Mouse (Mus musculus): Measurements from ENCODE around the gene D630045J12Rik.

The D630045J12Rik gene

GRCm38 (mm10) chr6:38241508-38241907, 12.3 kb downstream of the D630045J12Rik start:
- DNase-seq: no peak

- DNase-seq: no peak
These were observed 13.2 kb downstream of the D630045J12Rik start for GRCm38 (mm10) chr6:38240618-38241017.

GRCm38 (mm10) chr6:38238382-38238781, 15.4 kb downstream of the D630045J12Rik start:
- no peak for DNase-seq

- DNase-seq: no peak
These were observed 17.7 kb downstream of the D630045J12Rik start for GRCm38 (mm10) chr6:38235991-38236658.

- DNase-seq: no peak
These were observed 20.0 kb downstream of the D630045J12Rik start for GRCm38 (mm10) chr6:38233803-38234202.

GRCm38 (mm10) chr6:38232917-38233316, 20.9 kb downstream of the D630045J12Rik start:
- DNase-seq: no peak

GRCm38 (mm10) chr6:38231994-38232393, 21.8 kb downstream of the D630045J12Rik start:
- no peak for DNase-seq

GRCm38 (mm10) chr6:38224079-38224478, 29.7 kb downstream of the D630045J12Rik start:
- no peak for DNase-seq

GRCm38 (mm10) chr6:38219261-38219660, 34.5 kb downstream of the D630045J12Rik start:
- DNase-seq: no peak

- no peak for DNase-seq
These were observed 38.2 kb downstream of the D630045J12Rik start for GRCm38 (mm10) chr6:38215448-38216110.

GRCm38 (mm10) chr6:38207621-38208020, 46.2 kb downstream of the D630045J12Rik start:
- no peak for DNase-seq

- no peak for DNase-seq
These were observed 46.8 kb downstream of the D630045J12Rik start for GRCm38 (mm10) chr6:38206941-38207531.

- DNase-seq: no peak
These were observed 48.4 kb downstream of the D630045J12Rik start for GRCm38 (mm10) chr6:38205375-38205774.

- no peak for DNase-seq
These were observed 50.0 kb downstream of the D630045J12Rik start for GRCm38 (mm10) chr6:38203820-38204219.

GRCm38 (mm10) chr6:38202816-38203215, 51.0 kb downstream of the D630045J12Rik start:
- DNase-seq: no peak

GRCm38 (mm10) chr6:38201495-38201894, 52.3 kb downstream of the D630045J12Rik start:
- DNase-seq: no peak

GRCm38 (mm10) chr6:38199599-38199998, 54.2 kb downstream of the D630045J12Rik start:
- DNase-seq: no peak

GRCm38 (mm10) chr6:38198727-38199126, 55.1 kb downstream of the D630045J12Rik start:
- DNase-seq: no peak

- DNase-seq: no peak
These were observed 57.3 kb downstream of the D630045J12Rik start for GRCm38 (mm10) chr6:38196266-38197189.

GRCm38 (mm10) chr6:38195306-38195705, 58.5 kb downstream of the D630045J12Rik start:
- no peak for DNase-seq

GRCm38 (mm10) chr6:38194046-38194445, 59.8 kb downstream of the D630045J12Rik start:
- DNase-seq: no peak

- no peak for DNase-seq
These were observed 60.9 kb downstream of the D630045J12Rik start for GRCm38 (mm10) chr6:38192952-38193351.
